Mouse (Mus musculus) liver, adult (tissue): ENCODE results near the gene Mcrs1.

ENCODE experiments used
- GATA4 ChIP-seq: IDR thresholded peaks from 2 replicates; pipeline ENCODE4 v1.6.1; 2014; ENCODE audit warnings: mild to moderate bottlenecking, low read length; ENCODE audit not compliant: insufficient replicate concordance

Gene Mcrs1

GRCm38 (mm10) chr15:99251626-99252380, at the start of gene Mcrs1:
Gene Mcrs1 (minus strand): TSS chr15:99251961.
- TF ChIP-seq GATA4: no peak; the same call in 1 of the 2 replicates

- TF ChIP-seq GATA4: no peak
These were observed 44.5 kb upstream of the Mcrs1 start for GRCm38 (mm10) chr15:99296213-99296612.

GRCm38 (mm10) chr15:99295484-99295981, 43.8 kb upstream of the Mcrs1 start, which contains the start of gene Fam186b:
Gene Fam186b (minus strand): TSS chr15:99295888.
- no peak for TF ChIP-seq GATA4

GRCm38 (mm10) chr15:99294813-99295374, 43.1 kb upstream of the Mcrs1 start, which contains the start of gene Prpf40b:
Gene Prpf40b (plus strand): TSS chr15:99295087.
- no peak for TF ChIP-seq GATA4

- TF ChIP-seq GATA4: no peak
These were observed 42.5 kb upstream of the Mcrs1 start for GRCm38 (mm10) chr15:99294287-99294686.

- TF ChIP-seq GATA4: no peak
These were observed 38.8 kb upstream of the Mcrs1 start for GRCm38 (mm10) chr15:99290586-99290985.

GRCm38 (mm10) chr15:99285189-99285535, 33.4 kb upstream of the Mcrs1 start:
- TF ChIP-seq GATA4: no peak

GRCm38 (mm10) chr15:99284527-99285188, 32.9 kb upstream of the Mcrs1 start:
- no peak for TF ChIP-seq GATA4

GRCm38 (mm10) chr15:99283456-99283855, 31.7 kb upstream of the Mcrs1 start:
- TF ChIP-seq GATA4: no peak

- TF ChIP-seq GATA4: no peak
These were observed 26.5 kb upstream of the Mcrs1 start for GRCm38 (mm10) chr15:99278271-99278670.

GRCm38 (mm10) chr15:99276095-99276494, 24.3 kb upstream of the Mcrs1 start:
- TF ChIP-seq GATA4: no peak

GRCm38 (mm10) chr15:99265679-99266078, 13.9 kb upstream of the Mcrs1 start:
- TF ChIP-seq GATA4: no peak

GRCm38 (mm10) chr15:99264363-99264762, 12.6 kb upstream of the Mcrs1 start:
- TF ChIP-seq GATA4: no peak

- TF ChIP-seq GATA4: no peak
These were observed 10.9 kb upstream of the Mcrs1 start for GRCm38 (mm10) chr15:99262702-99263101.

GRCm38 (mm10) chr15:99259730-99260252, 8.0 kb upstream of the Mcrs1 start:
- TF ChIP-seq GATA4: no peak

GRCm38 (mm10) chr15:99259167-99259729, 7.5 kb upstream of the Mcrs1 start:
- no peak for TF ChIP-seq GATA4

GRCm38 (mm10) chr15:99255241-99255749, 3.5 kb upstream of the Mcrs1 start:
- no peak for TF ChIP-seq GATA4
